Mouse (Mus musculus) MEL (cell line): ENCODE measurements around the gene Traf1. TPM values are rescaled to one million over a fixed set of nuclear protein-coding genes. Genes with fewer than 3 reads are reported as not detected.
A peak's percentile ranks its signal among the peaks of the same experiment; 100 is the strongest.

Source experiments
- DNase-seq: peaks from one replicate; pipeline ENCODE4 v3.0.0; 2011; ENCODE audit warnings: low read depth, low spot score
- H3K27ac ChIP-seq: 2 replicates; pipeline ENCODE4 v1.5.1; 2012; ENCODE audit warnings: low read depth, mild to moderate bottlenecking, control low read depth, low read length, moderate library complexity; ENCODE audit not compliant: control insufficient read depth
- H3K27me3 ChIP-seq, 2 experiments: fragments of 150-350 bp in 1 of 2; sonication (generic) in 1 of 2; 2 replicates each; pipeline ENCODE4 v1.6.1; 2012; ENCODE audit warnings: low read length in 2 of 2, mild to moderate bottlenecking in 2 of 2, improper control_type of control experiment in 1 of 2, moderate library complexity in 1 of 2; ENCODE audit not compliant: insufficient read depth in 2 of 2, control insufficient read depth in 1 of 2
- H3K36me3 ChIP-seq, 2 experiments: 2 replicates each; pipeline ENCODE4 v1.6.1; 2012 to 2014; ENCODE audit warnings: low read length in 2 of 2, improper control_type of control experiment in 1 of 2, inconsistent platforms in 1 of 2, mild to moderate bottlenecking in 1 of 2; ENCODE audit not compliant: insufficient read depth in 2 of 2, control insufficient read depth in 1 of 2
- H3K4me1 ChIP-seq, 2 experiments: fragments of 150-350 bp in 1 of 2; sonication (generic) in 1 of 2; 2 replicates each; pipeline ENCODE4 v1.6.1; 2012; ENCODE audit warnings: low read length in 2 of 2, improper control_type of control experiment in 1 of 2, mild to moderate bottlenecking in 1 of 2; ENCODE audit not compliant: insufficient read depth in 2 of 2, control insufficient read depth in 1 of 2
- H3K4me3 ChIP-seq, 2 experiments: fragments of 150-350 bp in 1 of 2; sonication (generic) in 1 of 2; 2 replicates each; pipeline ENCODE4 v1.5.1; 2012; ENCODE audit warnings: low read depth in 2 of 2, low read length in 2 of 2, mild to moderate bottlenecking in 2 of 2, moderate library complexity in 2 of 2, control low read depth in 1 of 2, improper control_type of control experiment in 1 of 2; ENCODE audit not compliant: control insufficient read depth in 1 of 2, insufficient read depth in 1 of 2
- H3K79me2 ChIP-seq: 2 replicates; pipeline ENCODE4 v1.6.1; 2012; ENCODE audit warnings: mild to moderate bottlenecking, low read length, moderate library complexity; ENCODE audit not compliant: control insufficient read depth, poor library complexity, insufficient read depth
- H3K9ac ChIP-seq: 2 replicates; pipeline ENCODE4 v1.6.1; 2012; ENCODE audit warnings: low read depth, mild to moderate bottlenecking, control low read depth, low read length, moderate library complexity; ENCODE audit not compliant: control insufficient read depth, poor library complexity, severe bottlenecking
- H3K9me3 ChIP-seq: fragments of 150-350 bp; sonication (generic); replicated peaks from 2 replicates; pipeline ENCODE4 v1.6.1; 2012; ENCODE audit warnings: mild to moderate bottlenecking, low read length, improper control_type of control experiment, moderate library complexity; ENCODE audit not compliant: insufficient read depth
- BHLHE40 ChIP-seq: IDR thresholded peaks from 2 replicates; pipeline ENCODE4 v1.6.1; 2012; ENCODE audit warnings: low read depth, mild to moderate bottlenecking, inconsistent platforms, low read length, improper control_type of control experiment, borderline replicate concordance
- CHD1 ChIP-seq: IDR thresholded peaks from 2 replicates; pipeline ENCODE4 v1.6.1; 2012; ENCODE audit warnings: low read depth, mild to moderate bottlenecking, inconsistent platforms, low read length, improper control_type of control experiment
- CHD2 ChIP-seq: IDR thresholded peaks from 2 replicates; pipeline ENCODE4 v1.6.1; 2011; ENCODE audit warnings: low read length, improper control_type of control experiment
- CTCF ChIP-seq, 3 experiments: IDR thresholded peaks in 2 of 3; conservative IDR thresholded peaks in 1 of 3; 2 replicates each; pipeline ENCODE4 v1.5.1; 2011 to 2012; ENCODE audit warnings: low read length in 3 of 3, low read depth in 2 of 3, mild to moderate bottlenecking in 2 of 3, improper control_type of control experiment in 1 of 3, inconsistent platforms in 1 of 3, mixed read lengths in 1 of 3, moderate library complexity in 1 of 3; ENCODE audit not compliant: control insufficient read depth in 1 of 3, insufficient read depth in 1 of 3, poor library complexity in 1 of 3, severe bottlenecking in 1 of 3
- E2F4 ChIP-seq: IDR thresholded peaks from 2 replicates; pipeline ENCODE4 v1.6.1; 2011; ENCODE audit warnings: low read depth, low read length, improper control_type of control experiment, borderline replicate concordance
- EP300 ChIP-seq, 2 experiments: IDR thresholded peaks; 2 replicates each; pipeline ENCODE4 v1.6.1; 2011; ENCODE audit warnings: improper control_type of control experiment in 2 of 2, low read length in 2 of 2, low read depth in 1 of 2, mild to moderate bottlenecking in 1 of 2
- ETS1 ChIP-seq: IDR thresholded peaks from 2 replicates; pipeline ENCODE4 v1.6.1; 2012; ENCODE audit warnings: low read depth, mild to moderate bottlenecking, inconsistent platforms, low read length, improper control_type of control experiment, moderate library complexity
- KAT2A ChIP-seq: conservative IDR thresholded peaks from 2 replicates; pipeline ENCODE4 v1.6.1; 2012; ENCODE audit warnings: low read depth, low read length, improper control_type of control experiment, inconsistent platforms
- MAZ ChIP-seq: IDR thresholded peaks from 2 replicates; pipeline ENCODE4 v1.6.1; 2012; ENCODE audit warnings: low read depth, mild to moderate bottlenecking, inconsistent platforms, low read length, improper control_type of control experiment
- MXI1 ChIP-seq: IDR thresholded peaks from 2 replicates; pipeline ENCODE4 v1.6.1; 2011; ENCODE audit warnings: mild to moderate bottlenecking, low read depth, low read length, improper control_type of control experiment
- MYB ChIP-seq: IDR thresholded peaks from 2 replicates; pipeline ENCODE4 v1.6.1; 2011; ENCODE audit warnings: mild to moderate bottlenecking, low read depth, low read length, improper control_type of control experiment
- MYC ChIP-seq: IDR thresholded peaks from 2 replicates; pipeline ENCODE4 v1.6.1; 2011; ENCODE audit warnings: low read depth, mild to moderate bottlenecking, low read length, improper control_type of control experiment, moderate library complexity
- POLR2A ChIP-seq, 2 experiments: IDR thresholded peaks; 2 replicates each; pipeline ENCODE4 v1.6.1; 2011 to 2012; ENCODE audit warnings: low read length in 2 of 2, mild to moderate bottlenecking in 2 of 2, control low read depth in 1 of 2, improper control_type of control experiment in 1 of 2, low read depth in 1 of 2, moderate library complexity in 1 of 2; ENCODE audit not compliant: control insufficient read depth in 1 of 2, insufficient read depth in 1 of 2, poor library complexity in 1 of 2
- POLR2AphosphoS5 ChIP-seq: IDR thresholded peaks from 2 replicates; pipeline ENCODE4 v1.6.1; 2012; ENCODE audit warnings: low read depth, borderline replicate concordance, mild to moderate bottlenecking, inconsistent platforms, low read length, moderate library complexity, mixed read lengths
- RAD21 ChIP-seq: IDR thresholded peaks from 2 replicates; pipeline ENCODE4 v1.6.1; 2011; ENCODE audit warnings: mild to moderate bottlenecking, low read depth, low read length, improper control_type of control experiment
- RCOR1 ChIP-seq: IDR thresholded peaks from 2 replicates; pipeline ENCODE4 v1.6.1; 2012; ENCODE audit warnings: low read depth, mild to moderate bottlenecking, inconsistent platforms, low read length, improper control_type of control experiment
- SMC3 ChIP-seq: IDR thresholded peaks from 2 replicates; pipeline ENCODE4 v1.6.1; 2011; ENCODE audit warnings: low read depth, low read length, improper control_type of control experiment
- TAL1 ChIP-seq: IDR thresholded peaks from 2 replicates; pipeline ENCODE4 v1.6.1; 2012; ENCODE audit warnings: mild to moderate bottlenecking, inconsistent platforms, low read length, moderate library complexity, mixed read lengths
- TCF12 ChIP-seq: IDR thresholded peaks from 2 replicates; pipeline ENCODE4 v1.6.1; 2014; ENCODE audit warnings: low read depth, mild to moderate bottlenecking, inconsistent platforms, low read length, improper control_type of control experiment, moderate library complexity
- USF1 ChIP-seq: IDR thresholded peaks from 2 replicates; pipeline ENCODE4 v1.6.1; 2014; ENCODE audit warnings: low read depth, mild to moderate bottlenecking, inconsistent platforms, low read length, improper control_type of control experiment, moderate library complexity
- ZC3H11A ChIP-seq: IDR thresholded peaks from 2 replicates; pipeline ENCODE4 v1.6.1; 2012; ENCODE audit warnings: low read depth, mild to moderate bottlenecking, inconsistent platforms, low read length, improper control_type of control experiment
- ZMIZ1 ChIP-seq: IDR thresholded peaks from 2 replicates; pipeline ENCODE4 v1.6.1; 2012; ENCODE audit warnings: low read depth, mild to moderate bottlenecking, inconsistent platforms, low read length, improper control_type of control experiment, moderate library complexity
- ZNF384 ChIP-seq: IDR thresholded peaks from 2 replicates; pipeline ENCODE4 v1.6.1; 2012; ENCODE audit warnings: low read depth, mild to moderate bottlenecking, inconsistent platforms, low read length, improper control_type of control experiment
- polyA plus RNA-seq, 2 experiments: library from polyadenylated mRNA; stranded (reverse) in 1 of 2; unstranded in 1 of 2; fragments of >175 nt in 1 of 2; fragments of >200 nt in 1 of 2; gene quantifications; 2 replicates each; pipeline versions ENCODE4 v1.2.1 to v1.2.4; 2012; ENCODE audit warnings: low replicate concordance in 2 of 2, low read depth in 1 of 2; ENCODE audit not compliant: insufficient read length in 2 of 2, insufficient read depth in 1 of 2, missing spikeins in 1 of 2
- total RNA-seq: library from RNA; depleted of rRNA; stranded (reverse); fragments of 300-350 nt; gene quantifications from 2 replicates; pipeline ENCODE4 v1.2.3, GENCODE M21; 2012

Gene Traf1
- total and polyA plus RNA-seq, 3 experiments = 0.03 to 0.04 TPM; not detected in 1

- Histone ChIP-seq H3K9ac (no peak overlapping the region), H3K9me3 (no peaks in the 10 kb centered on the region), H3K27ac (no peak overlapping the region), H3K36me3 (peaks cover 0 to 20% of the 10 kb centered on the region in 2 experiments; a peak in 2 of 4 replicates), H3K27me3 (peaks cover 0 to 3% of the 10 kb centered on the region in 2 experiments; a peak in 3 of 4 replicates), H3K4me1 (peaks cover 2 to 19% of the 10 kb centered on the region in 2 experiments; a peak in 2 of 4 replicates), H3K4me3 (no peak overlapping the region), H3K79me2 (no peaks in the 10 kb centered on the region)
- no peak for TF ChIP-seq MAZ
- TF ChIP-seq POLR2AphosphoS5 = no peak
- TF ChIP-seq MXI1 = no peak
- no peak for TF ChIP-seq RAD21
- no peak for TF ChIP-seq CHD2
- no peak for TF ChIP-seq RCOR1
- DNase-seq = no peak
These were observed 20.6 kb upstream of the Traf1 start for GRCm38 (mm10) chr2:34982096-34982724.

- H3K4me3 ChIP-seq = no peak overlapping the region
These were observed 18.0 kb upstream of the Traf1 start for GRCm38 (mm10) chr2:34979459-34980011.

GRCm38 (mm10) chr2:34978226-34978625 lies 16.7 kb upstream of the Traf1 start:
- no peaks in the 10 kb centered on the region for H3K79me2 ChIP-seq
- DNase-seq = peak; percentile 53
- H3K9me3 ChIP-seq = no peaks in the 10 kb centered on the region
- peaks cover 2 to 34% of the 10 kb centered on the region in 2 experiments; a peak in 3 of 4 replicates for H3K4me1 ChIP-seq
- H3K4me3 ChIP-seq = no peak overlapping the region
- H3K27ac ChIP-seq = peak overlapping the region; percentile 95
- H3K27me3 ChIP-seq = peaks cover 0 to 1% of the 10 kb centered on the region in 2 experiments; a peak in 1 of 4 replicates
- H3K9ac ChIP-seq = no peak overlapping the region
- peaks cover 0 to 34% of the 10 kb centered on the region in 2 experiments; a peak in 2 of 4 replicates for H3K36me3 ChIP-seq
- TF ChIP-seq EP300 (IDR thresholded peaks at IDR 0.05; ENCODE audit: low read depth in 1 of 2, low read length in 2 of 2) = peak; percentile 71 to 75
- peak; percentile 27 for TF ChIP-seq TAL1
- TF ChIP-seq BHLHE40 = no peak
- peak; percentile 21; the same call in 1 of the 2 replicates for TF ChIP-seq ETS1
- TF ChIP-seq MXI1 = no peak
- TF ChIP-seq E2F4 = no peak
- TF ChIP-seq POLR2AphosphoS5 = no peak
- no peak for TF ChIP-seq MYB
- TF ChIP-seq ZNF384 = no peak
- TF ChIP-seq USF1 = no peak
- no peak for TF ChIP-seq MYC
- no peak for TF ChIP-seq POLR2A (IDR thresholded peaks at IDR 0.05; ENCODE audit: control insufficient read depth in 1 of 2, insufficient read depth in 1 of 2, low read depth in 1 of 2, low read length in 2 of 2, poor library complexity in 1 of 2)
- TF ChIP-seq ZC3H11A = no peak
- no peak for TF ChIP-seq SMC3
- no peak for TF ChIP-seq RAD21
- no peak for TF ChIP-seq CHD1
- no peak for TF ChIP-seq KAT2A
- peak; percentile 35; the same call in 1 of the 2 replicates for TF ChIP-seq TCF12

More at GRCm38 (mm10) chr2:34979459-34980011, 18.0 kb upstream of the Traf1 start:
- H3K36me3 ChIP-seq = peaks cover 0 to 34% of the 10 kb centered on the region in 2 experiments; a peak in 2 of 4 replicates
- H3K9me3 ChIP-seq = no peaks in the 10 kb centered on the region
- no peak for TF ChIP-seq ETS1
- no peak for TF ChIP-seq CTCF (IDR thresholded peaks at IDR 0.05 in 2 of 3, conservative IDR thresholded peaks at IDR 0.05 in 1 of 3; ENCODE audit: control insufficient read depth in 1 of 3, insufficient read depth in 1 of 3, low read depth in 2 of 3, low read length in 3 of 3, poor library complexity in 1 of 3, severe bottlenecking in 1 of 3)
- TF ChIP-seq TCF12 = no peak
- TF ChIP-seq ZNF384 = peak; percentile 87
- TF ChIP-seq EP300 (IDR thresholded peaks at IDR 0.05; ENCODE audit: low read depth in 1 of 2, low read length in 2 of 2) = peak; percentile 3 to 13; a peak in 1 of 4 replicates
- no peak for TF ChIP-seq ZMIZ1
- TF ChIP-seq, all 39 proteins: peak for 2
- Histone ChIP-seq H3K79me2 (no peaks in the 10 kb centered on the region), H3K9ac (no peak overlapping the region), H3K27ac (no peak overlapping the region), H3K27me3 (peaks cover 0 to 1% of the 10 kb centered on the region in 2 experiments; a peak in 2 of 4 replicates), H3K4me1 (peaks cover 2 to 34% of the 10 kb centered on the region in 2 experiments; a peak in 3 of 4 replicates)
- DNase-seq = peak; percentile 31
